Mouse (Mus musculus) heart, embryonic 14.5 days (tissue): ENCODE measurements around the gene Bmper. TPM values are rescaled to one million over a fixed set of nuclear protein-coding genes. Genes with fewer than 3 reads are reported as not detected.

Source experiments
- ATAC-seq: fragments of 200-750 bp; cut with Nextera tagmentation; 2 replicates; pipeline ENCODE4 v1.8.0; 2017; ENCODE audit warnings: low read depth, moderate TSS enrichment; ENCODE audit not compliant: insufficient number of reproducible peaks, insufficient read depth, low FRiP score
- H3K27ac ChIP-seq, 2 experiments: fragments of 200-500 bp in 1 of 2; fragments of 300-500 bp in 1 of 2; sonication (generic) in 1 of 2; replicated peaks in 1 of 2; 2 replicates each; pipeline ENCODE4 v1.5.1; 2012 to 2014; ENCODE audit warnings: low read depth in 2 of 2, low read length in 2 of 2, control low read depth in 1 of 2, mild to moderate bottlenecking in 1 of 2, mixed read lengths in 1 of 2; ENCODE audit not compliant: control insufficient read depth in 1 of 2, insufficient read depth in 1 of 2
- H3K27me3 ChIP-seq: fragments of 300-500 bp; sonication (generic); 2 replicates; pipeline ENCODE4 v1.6.1; 2014; ENCODE audit warnings: mild to moderate bottlenecking, low read length, control low read depth; ENCODE audit not compliant: control insufficient read depth, insufficient read depth
- H3K36me3 ChIP-seq: fragments of 300-500 bp; sonication (generic); 2 replicates; pipeline ENCODE4 v1.6.1; 2014; ENCODE audit warnings: mild to moderate bottlenecking, control low read depth, low read length, mixed read lengths; ENCODE audit not compliant: control insufficient read depth, insufficient read depth
- H3K4me1 ChIP-seq, 2 experiments: fragments of 200-500 bp in 1 of 2; fragments of 300-500 bp in 1 of 2; sonication (generic) in 1 of 2; 2 replicates each; pipeline ENCODE4 v1.6.1; 2012 to 2014; ENCODE audit warnings: low read length in 2 of 2, control low read depth in 1 of 2, mixed read lengths in 1 of 2; ENCODE audit not compliant: control insufficient read depth in 2 of 2, insufficient read depth in 2 of 2
- H3K4me2 ChIP-seq: fragments of 300-500 bp; sonication (generic); 2 replicates; pipeline ENCODE4 v1.6.1; 2014; ENCODE audit warnings: mild to moderate bottlenecking, low read length
- H3K4me3 ChIP-seq, 2 experiments: fragments of 200-500 bp in 1 of 2; fragments of 300-500 bp in 1 of 2; sonication (generic) in 1 of 2; 2 replicates each; pipeline ENCODE4 v1.5.1; 2012 to 2014; ENCODE audit warnings: low read length in 2 of 2, mild to moderate bottlenecking in 2 of 2, control low read depth in 1 of 2, low read depth in 1 of 2, moderate library complexity in 1 of 2; ENCODE audit not compliant: control insufficient read depth in 1 of 2, insufficient read depth in 1 of 2
- H3K9ac ChIP-seq: fragments of 300-500 bp; sonication (generic); 2 replicates; pipeline ENCODE4 v1.6.1; 2014; ENCODE audit warnings: mild to moderate bottlenecking, low read length
- H3K9me3 ChIP-seq: fragments of 300-500 bp; sonication (generic); 2 replicates; pipeline ENCODE4 v1.6.1; 2016; ENCODE audit warnings: low read length, control low read depth; ENCODE audit not compliant: control insufficient read depth
- WGBS: fragments of 180-500 bp; shearing (Covaris S2); extraction: QIAGEN DNeasy Blood & Tissue Kit; methylation state at CpG from one replicate; pipeline ENCODE4 v1.1.7; 2014; 5-methylcytosine and 5-hydroxymethylcytosine counted together
- polyA plus RNA-seq: library from polyadenylated mRNA; unstranded; fragments of >200 nt; fragmentation: Nextera tagmentation; extraction: Ambion mirVana; gene quantifications from 2 replicates; pipeline ENCODE4 v1.2.1, GENCODE M21; 2014

Gene Bmper
- polyA plus RNA-seq, 1 experiment from 2014 or later: 7.9 TPM

- H3K27ac ChIP-seq: no peak overlapping the region
- WGBS: 63% methylated on average over 8 of the region's 8 CpGs
- no peaks in the 10 kb centered on the region for H3K36me3 ChIP-seq
- no peak overlapping the region for H3K9ac ChIP-seq
- no peaks in the 10 kb centered on the region for H3K9me3 ChIP-seq
- no peaks in the 10 kb centered on the region for H3K27me3 ChIP-seq
- no peak overlapping the region for H3K4me3 ChIP-seq
- H3K4me1 ChIP-seq: peaks cover 16 to 39% of the 10 kb centered on the region in 2 experiments
- no peak overlapping the region for H3K4me2 ChIP-seq
- ATAC-seq: no peak
Measured at GRCm38 (mm10) chr9:23383291-23383690, 160.4 kb downstream of the Bmper start.

GRCm38 (mm10) chr9:23383837-23384236 lies 161.0 kb downstream of the Bmper start:
- WGBS: 85% methylated on average over 1 of the region's 1 CpGs

GRCm38 (mm10) chr9:23384880-23385279 lies 162.0 kb downstream of the Bmper start:
- no peak overlapping the region for H3K27ac ChIP-seq

More at GRCm38 (mm10) chr9:23383837-23384236, 161.0 kb downstream of the Bmper start:
- Histone ChIP-seq H3K36me3 (no peaks in the 10 kb centered on the region), H3K9me3 (no peaks in the 10 kb centered on the region), H3K9ac (no peak overlapping the region), H3K27ac (no peak overlapping the region), H3K4me1 (peaks cover 13 to 33% of the 10 kb centered on the region in 2 experiments), H3K27me3 (no peaks in the 10 kb centered on the region), H3K4me3 (no peak overlapping the region), H3K4me2 (no peak overlapping the region)
- no peak for ATAC-seq

GRCm38 (mm10) chr9:23386201-23386600 lies 163.3 kb downstream of the Bmper start:
- WGBS: 35% methylated on average over 3 of the region's 3 CpGs
- H3K9ac ChIP-seq: no peak overlapping the region
- no peaks in the 10 kb centered on the region for H3K27me3 ChIP-seq
- peak overlapping the region; percentile 14 to 49; a peak in 2 of 4 replicates for H3K27ac ChIP-seq
- no peaks in the 10 kb centered on the region for H3K36me3 ChIP-seq
- no peak for ATAC-seq
- H3K9me3 ChIP-seq: no peaks in the 10 kb centered on the region
- no peak overlapping the region for H3K4me2 ChIP-seq
- peaks cover 10 to 21% of the 10 kb centered on the region in 2 experiments for H3K4me1 ChIP-seq
- H3K4me3 ChIP-seq: no peak overlapping the region

More at GRCm38 (mm10) chr9:23384880-23385279, 162.0 kb downstream of the Bmper start:
- no peak overlapping the region for H3K4me2 ChIP-seq
- 49% methylated on average over 3 of the region's 3 CpGs for WGBS
- no peak for ATAC-seq
- no peak overlapping the region for H3K9ac ChIP-seq
- no peak overlapping the region for H3K4me3 ChIP-seq
- H3K9me3 ChIP-seq: no peaks in the 10 kb centered on the region
- H3K36me3 ChIP-seq: no peaks in the 10 kb centered on the region
- H3K27me3 ChIP-seq: no peaks in the 10 kb centered on the region
- peaks cover 12 to 25% of the 10 kb centered on the region in 2 experiments for H3K4me1 ChIP-seq

GRCm38 (mm10) chr9:23390118-23390517 lies 167.2 kb downstream of the Bmper start:
- Histone ChIP-seq H3K4me1 (peaks cover 8 to 17% of the 10 kb centered on the region in 2 experiments), H3K4me3 (no peak overlapping the region), H3K27ac (no peak overlapping the region), H3K36me3 (no peaks in the 10 kb centered on the region), H3K9me3 (no peaks in the 10 kb centered on the region), H3K27me3 (no peaks in the 10 kb centered on the region), H3K4me2 (no peak overlapping the region), H3K9ac (no peak overlapping the region)
- 71% methylated on average over 3 of the region's 3 CpGs for WGBS
- ATAC-seq: no peak

GRCm38 (mm10) chr9:23394652-23395317 lies 171.9 kb downstream of the Bmper start:
- Histone ChIP-seq H3K27ac (peak overlapping the region; percentile 7 to 49; a peak in 1 of 4 replicates), H3K36me3 (no peaks in the 10 kb centered on the region), H3K27me3 (no peaks in the 10 kb centered on the region), H3K9ac (no peak overlapping the region), H3K4me3 (no peak overlapping the region), H3K4me1 (peaks cover 13 to 18% of the 10 kb centered on the region in 2 experiments), H3K4me2 (no peak overlapping the region), H3K9me3 (no peaks in the 10 kb centered on the region)
- 44% methylated on average over 6 of the region's 6 CpGs for WGBS
- ATAC-seq: no peak; the same call in 1 of the 2 replicates

GRCm38 (mm10) chr9:23396186-23396585 lies 173.3 kb downstream of the Bmper start:
- Histone ChIP-seq H3K4me3 (no peak overlapping the region), H3K36me3 (no peaks in the 10 kb centered on the region), H3K27me3 (no peaks in the 10 kb centered on the region), H3K4me2 (no peak overlapping the region), H3K9ac (no peak overlapping the region), H3K9me3 (no peaks in the 10 kb centered on the region), H3K27ac (peak overlapping the region; percentile 69 to 78), H3K4me1 (peaks cover 19 to 32% of the 10 kb centered on the region in 2 experiments)
- 27% methylated on average over 7 of the region's 7 CpGs for WGBS
- no peak for ATAC-seq

- Histone ChIP-seq H3K27ac (no peak overlapping the region), H3K4me3 (no peak overlapping the region), H3K4me1 (peaks cover 19 to 32% of the 10 kb centered on the region in 2 experiments), H3K27me3 (no peaks in the 10 kb centered on the region), H3K4me2 (no peak overlapping the region), H3K9ac (no peak overlapping the region), H3K36me3 (no peaks in the 10 kb centered on the region), H3K9me3 (no peaks in the 10 kb centered on the region)
- ATAC-seq: no peak
- WGBS: 97% methylated on average over 3 of the region's 3 CpGs
Measured at GRCm38 (mm10) chr9:23397876-23398275, 175.0 kb downstream of the Bmper start.
